Mouse (Mus musculus) bone marrow macrophage, adult 2 months (primary cell): ENCODE results near the gene Tbc1d20.

ENCODE experiments used
- CTCF ChIP-seq: IDR thresholded peaks from 2 replicates; pipeline ENCODE4 v1.5.1; 2012; ENCODE audit warnings: low read depth, mild to moderate bottlenecking, low read length, moderate library complexity
- POLR2A ChIP-seq: IDR thresholded peaks from 2 replicates; pipeline ENCODE4 v1.6.1; 2012; ENCODE audit warnings: mild to moderate bottlenecking, low read depth, low read length, borderline replicate concordance

DNA sequence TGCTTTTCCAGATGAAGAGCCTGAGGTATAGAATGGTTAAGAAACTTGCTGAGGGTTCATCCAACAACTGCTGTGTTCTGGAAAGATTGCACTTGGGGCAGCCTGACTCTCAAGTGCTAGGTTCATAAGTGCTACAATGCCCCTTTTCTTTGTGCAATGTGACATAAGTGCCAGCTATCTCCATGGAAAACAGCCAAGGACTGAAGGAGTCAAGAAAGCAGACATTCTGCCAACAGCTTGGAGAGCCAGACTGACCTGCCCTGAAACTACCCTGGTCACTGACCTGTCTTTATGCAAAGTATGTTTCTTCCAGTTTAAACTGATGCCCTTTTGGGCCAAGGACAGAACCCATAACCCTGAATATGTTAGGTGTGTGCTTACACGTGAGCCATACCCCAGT, 43.2 kb downstream of the Tbc1d20 start:
- no peak for TF ChIP-seq POLR2A
- TF ChIP-seq CTCF: no peak
